Mouse (Mus musculus) lung, postnatal 10 days (tissue): ENCODE data around the gene Col9a1.

Source experiments
- DNase-seq: peaks from one replicate; pipeline ENCODE4 v3.0.0; 2021

Col9a1 gene

DNA sequence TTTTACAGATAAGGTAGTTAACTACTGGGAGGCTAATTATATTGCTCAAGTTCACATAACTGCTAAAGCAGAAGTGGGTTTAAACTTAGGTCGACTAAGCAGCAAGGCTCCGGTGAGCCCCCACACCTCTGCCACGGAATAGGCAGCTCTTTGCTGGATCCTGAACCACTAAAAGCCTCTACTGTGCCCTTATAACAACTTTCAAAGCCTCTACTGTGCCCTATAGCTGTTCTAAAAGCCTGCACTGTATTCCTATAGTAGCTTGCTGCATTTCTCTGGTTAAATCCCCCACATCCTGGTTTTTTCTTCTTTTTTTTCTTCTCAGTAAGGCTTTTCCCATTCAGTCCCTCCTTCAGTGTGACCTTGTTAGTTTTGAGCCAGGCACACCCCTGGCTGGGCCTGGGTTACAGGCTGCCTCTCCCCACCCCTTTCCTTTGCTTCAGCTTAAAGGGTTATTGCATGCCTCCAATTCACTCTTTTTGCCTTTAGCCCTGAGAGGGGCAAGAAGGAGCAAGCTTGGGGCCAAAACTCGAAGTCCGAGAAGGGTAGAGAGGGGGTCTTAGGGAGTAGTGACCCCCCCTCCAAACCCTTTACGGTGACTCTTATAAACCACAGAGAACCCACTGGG lies at the start of gene Col9a1:
Col9a1 (plus strand) TSS at position 387 of the 628 bp plus-strand sequence.
- DNase-seq = no peak

- no peak for DNase-seq
Observed at GRCm38 (mm10) chr1:24127866-24128265, 49.5 kb upstream of the Col9a1 start.

DNA sequence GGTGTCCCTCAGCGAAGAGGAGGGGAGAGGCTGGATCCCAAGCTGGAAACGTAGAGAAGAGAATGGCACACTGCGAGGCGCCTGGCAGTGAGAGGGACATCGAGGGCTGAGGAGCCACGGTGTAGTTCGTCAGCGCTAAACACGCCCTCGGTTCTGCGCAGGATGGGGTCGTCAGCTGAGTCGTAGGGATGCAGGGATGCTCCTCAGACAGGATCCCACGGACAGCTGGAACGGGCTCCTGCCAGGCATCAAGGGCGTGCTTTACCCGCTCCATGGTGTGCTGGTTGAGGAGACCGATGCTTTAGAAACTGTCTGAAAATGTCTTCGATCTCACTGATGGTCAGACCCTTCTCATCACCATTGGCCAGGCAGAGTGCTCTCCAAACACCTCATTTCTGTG lies 43.6 kb upstream of the Col9a1 start:
- DNase-seq = no peak

GRCm38 (mm10) chr1:24134792-24135191 lies 42.6 kb upstream of the Col9a1 start:
- DNase-seq = no peak

GRCm38 (mm10) chr1:24137133-24137532 lies 40.3 kb upstream of the Col9a1 start:
- peak; percentile 69 for DNase-seq

DNA sequence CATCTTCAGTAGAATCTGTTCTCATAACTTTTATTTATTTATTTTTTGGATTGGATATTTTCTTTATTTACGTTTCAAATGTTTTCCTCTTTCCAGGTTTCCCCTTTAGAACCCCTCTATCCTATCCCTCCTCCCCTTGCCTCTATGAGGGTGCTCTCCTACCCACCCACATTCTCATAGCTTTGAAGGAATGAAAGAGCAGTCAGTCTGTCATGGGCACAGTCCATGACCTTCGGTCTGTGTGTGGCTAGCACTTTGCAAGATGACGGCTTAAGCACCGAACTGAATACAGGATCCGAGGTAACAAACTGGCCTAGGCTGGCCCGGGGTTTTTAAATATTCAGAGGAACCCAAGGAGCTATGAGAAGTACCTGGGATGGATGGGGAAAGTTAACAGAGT lies 36.9 kb upstream of the Col9a1 start:
- DNase-seq = no peak

DNA sequence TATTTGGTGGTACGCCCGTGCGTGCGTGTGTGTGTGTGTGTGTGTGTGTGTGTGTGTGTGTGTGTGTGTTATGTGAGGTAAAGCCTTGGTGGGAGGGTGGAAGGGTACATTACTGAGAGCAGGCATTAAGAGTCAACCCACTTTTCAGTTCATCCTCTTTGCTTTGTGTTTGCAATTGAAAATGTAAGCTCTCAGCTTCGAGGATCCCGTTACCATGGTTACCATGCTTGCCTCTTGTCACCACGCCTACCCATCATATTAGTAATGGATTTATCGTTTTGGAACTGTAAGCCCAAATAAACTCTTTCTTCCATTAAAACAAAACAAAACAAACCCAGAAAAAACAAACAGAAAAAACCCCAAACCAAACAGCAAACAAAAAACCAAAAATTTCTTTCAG lies 33.9 kb upstream of the Col9a1 start:
- no peak for DNase-seq

DNA sequence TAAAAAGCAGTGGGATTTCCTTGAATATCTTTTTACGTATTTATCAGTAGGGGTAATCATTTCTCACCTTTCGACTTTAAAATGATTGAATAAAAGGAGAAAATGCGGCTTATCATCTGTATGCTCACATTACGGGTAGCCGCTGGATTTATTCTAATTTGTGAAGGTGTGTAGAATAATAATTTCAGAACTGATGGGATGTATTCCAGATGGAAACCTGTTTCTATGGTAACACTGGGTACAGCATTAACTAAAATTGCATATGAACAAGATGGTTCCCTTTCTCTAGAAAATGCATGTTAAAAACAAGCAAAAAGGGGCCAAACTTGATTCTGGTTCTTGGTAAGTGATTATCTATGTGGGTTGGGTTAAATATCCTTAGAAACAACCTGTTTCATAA lies 19.7 kb upstream of the Col9a1 start:
- DNase-seq = no peak

- no peak for DNase-seq
Observed at GRCm38 (mm10) chr1:24169410-24169809, 8.0 kb upstream of the Col9a1 start.

DNA sequence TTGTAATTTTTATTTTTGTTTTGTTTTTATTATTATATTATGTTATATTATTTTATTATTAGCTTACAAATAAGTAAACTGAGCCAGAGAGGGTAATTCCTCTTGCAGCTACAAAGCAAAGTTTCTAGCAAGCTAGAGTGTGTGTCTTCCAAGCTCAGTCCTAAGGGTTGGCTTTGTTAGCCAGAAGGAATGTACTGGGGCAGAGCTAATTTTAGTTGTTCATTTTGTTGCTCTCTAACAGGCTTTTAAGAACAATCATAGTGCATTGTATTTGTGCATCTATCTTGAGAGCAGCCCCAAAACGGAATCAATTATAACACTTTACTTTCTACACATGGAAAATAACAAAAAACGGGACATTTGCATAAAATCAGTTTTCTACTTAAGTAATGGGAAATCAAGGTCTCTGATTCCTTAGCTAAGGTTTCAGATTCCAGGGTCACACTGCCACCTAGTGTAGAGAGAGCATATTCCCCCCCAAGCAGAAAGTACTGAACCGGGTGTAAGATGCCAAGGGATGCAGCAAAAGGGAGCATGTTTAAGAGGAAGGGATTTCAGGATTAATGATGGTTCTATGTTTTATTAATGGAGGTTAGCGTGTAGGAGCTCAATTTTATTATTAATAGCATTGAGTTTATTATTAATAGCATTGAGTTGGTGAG lies 6.1 kb upstream of the Col9a1 start:
- peak; percentile 55 for DNase-seq

GRCm38 (mm10) chr1:24171898-24172297 lies 5.5 kb upstream of the Col9a1 start:
- no peak for DNase-seq

- DNase-seq = no peak
Observed at GRCm38 (mm10) chr1:24172656-24173055, 4.8 kb upstream of the Col9a1 start.

DNA sequence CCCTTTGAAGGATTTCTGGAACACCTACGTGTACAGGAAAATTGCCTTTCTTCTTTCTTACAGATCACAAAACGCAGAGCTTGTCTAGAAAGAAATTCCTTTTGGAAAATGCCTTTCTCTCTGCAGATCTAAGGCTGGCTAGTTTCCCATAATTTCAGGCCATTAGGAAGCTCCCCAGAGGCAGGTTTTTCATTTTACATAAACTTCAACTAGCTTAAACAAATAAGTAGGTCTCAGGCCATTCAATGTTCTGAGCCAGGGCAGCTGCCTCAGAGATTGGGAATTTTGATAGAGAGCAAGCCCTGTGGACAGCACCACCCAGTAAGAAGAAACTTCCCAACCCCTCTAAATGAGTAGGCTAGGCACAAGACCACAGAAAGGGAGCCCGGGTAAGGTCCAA lies 1.6 kb upstream of the Col9a1 start:
- no peak for DNase-seq

DNA sequence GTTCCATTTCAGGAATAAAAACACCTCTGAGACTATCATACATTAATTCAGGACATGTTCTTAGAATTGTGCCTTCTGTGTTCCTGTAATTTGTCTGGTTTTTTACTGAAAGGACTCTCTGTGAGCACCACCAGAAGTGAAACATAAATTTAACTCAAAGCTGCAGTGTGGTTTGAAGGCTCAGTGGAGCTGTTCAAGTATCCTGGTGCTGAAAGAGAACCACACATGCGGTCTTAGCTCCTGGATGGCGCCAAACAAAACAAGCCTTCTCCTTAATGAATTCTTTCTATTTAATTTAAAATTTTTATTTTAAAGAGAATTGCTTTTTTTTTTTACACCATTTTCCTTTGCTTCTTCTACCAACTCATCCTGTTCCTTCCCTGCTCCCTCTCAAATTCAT lies 2.4 kb downstream of the Col9a1 start:
- no peak for DNase-seq

DNA sequence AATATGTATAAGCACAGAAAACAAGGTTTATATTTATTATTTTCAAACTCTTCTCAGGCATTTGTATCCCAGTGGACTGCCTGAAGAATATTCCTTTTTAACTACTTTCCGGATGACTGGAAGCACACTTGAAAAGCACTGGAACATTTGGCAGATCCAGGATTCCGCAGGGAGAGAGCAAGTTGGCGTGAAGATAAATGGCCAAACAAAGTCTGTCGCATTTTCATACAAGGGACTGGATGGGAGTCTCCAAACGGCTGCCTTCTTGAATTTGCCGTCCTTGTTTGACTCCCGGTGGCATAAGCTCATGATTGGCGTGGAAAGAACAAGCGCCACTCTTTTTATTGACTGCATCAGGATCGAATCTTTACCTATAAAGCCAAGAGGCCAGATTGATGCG lies 7.6 kb downstream of the Col9a1 start:
- DNase-seq = no peak

DNA sequence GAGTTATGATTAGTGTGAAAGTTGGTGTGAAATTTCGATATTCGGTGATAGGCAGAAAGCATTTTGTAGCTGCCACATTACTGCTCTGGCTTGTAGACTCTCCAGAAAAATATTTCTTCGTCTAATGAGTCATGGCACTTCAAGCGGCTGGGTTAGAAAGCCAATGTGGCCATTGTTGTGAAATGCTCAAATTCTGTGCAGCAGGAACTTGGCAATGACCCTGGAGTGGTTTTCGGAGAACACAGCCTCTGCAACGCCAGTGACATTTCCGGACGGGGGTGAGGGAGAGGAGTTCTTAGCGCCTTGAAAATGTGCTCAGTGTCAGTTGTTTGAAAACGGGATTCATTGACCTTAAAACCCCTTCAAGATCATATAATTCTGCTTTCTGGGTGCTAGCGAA lies 9.6 kb downstream of the Col9a1 start:
- peak; percentile 41 for DNase-seq

GRCm38 (mm10) chr1:24191668-24192067 lies 14.3 kb downstream of the Col9a1 start:
- no peak for DNase-seq

- no peak for DNase-seq
Observed at GRCm38 (mm10) chr1:24194111-24194510, 16.7 kb downstream of the Col9a1 start.

DNA sequence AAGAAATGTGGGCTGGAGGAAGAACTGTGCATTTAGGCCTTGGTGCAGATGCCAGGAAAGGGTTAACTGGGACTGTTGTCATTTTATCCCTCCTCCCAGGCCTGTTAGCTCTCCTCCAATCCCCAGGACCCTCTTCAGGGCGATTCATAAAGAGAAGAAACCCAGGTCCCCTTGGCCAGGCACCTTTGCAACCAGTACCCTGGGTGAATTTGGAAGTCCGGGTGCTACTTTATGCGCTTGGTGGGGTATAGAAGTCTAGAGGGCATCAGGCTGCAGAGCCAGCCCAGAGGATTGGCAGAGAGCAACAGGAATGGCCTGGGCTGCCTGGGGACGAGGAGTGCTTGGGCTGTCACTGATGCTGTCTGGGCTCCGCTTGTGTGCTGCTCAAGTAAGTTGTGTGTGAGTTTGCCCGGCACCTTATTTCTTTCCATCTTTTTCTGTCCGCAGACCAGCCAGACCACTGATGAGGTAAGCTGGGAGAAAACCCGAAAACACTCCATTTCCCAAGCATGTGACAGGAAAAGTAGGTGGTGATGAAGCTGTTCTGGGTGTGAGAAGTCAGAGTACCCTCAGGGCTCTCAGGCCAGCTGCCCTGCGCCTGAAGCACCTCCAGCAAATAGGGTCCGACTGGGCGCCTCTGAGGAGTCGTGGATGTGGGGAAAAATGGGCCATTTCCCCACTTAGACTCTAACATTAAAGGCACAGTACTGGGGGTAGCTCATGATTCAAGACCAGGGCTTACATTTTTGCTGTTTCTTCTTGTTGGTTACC lies 17.8 kb downstream of the Col9a1 start:
- DNase-seq = no peak

- DNase-seq = no peak
Observed at GRCm38 (mm10) chr1:24195951-24196517, 18.6 kb downstream of the Col9a1 start.

DNA sequence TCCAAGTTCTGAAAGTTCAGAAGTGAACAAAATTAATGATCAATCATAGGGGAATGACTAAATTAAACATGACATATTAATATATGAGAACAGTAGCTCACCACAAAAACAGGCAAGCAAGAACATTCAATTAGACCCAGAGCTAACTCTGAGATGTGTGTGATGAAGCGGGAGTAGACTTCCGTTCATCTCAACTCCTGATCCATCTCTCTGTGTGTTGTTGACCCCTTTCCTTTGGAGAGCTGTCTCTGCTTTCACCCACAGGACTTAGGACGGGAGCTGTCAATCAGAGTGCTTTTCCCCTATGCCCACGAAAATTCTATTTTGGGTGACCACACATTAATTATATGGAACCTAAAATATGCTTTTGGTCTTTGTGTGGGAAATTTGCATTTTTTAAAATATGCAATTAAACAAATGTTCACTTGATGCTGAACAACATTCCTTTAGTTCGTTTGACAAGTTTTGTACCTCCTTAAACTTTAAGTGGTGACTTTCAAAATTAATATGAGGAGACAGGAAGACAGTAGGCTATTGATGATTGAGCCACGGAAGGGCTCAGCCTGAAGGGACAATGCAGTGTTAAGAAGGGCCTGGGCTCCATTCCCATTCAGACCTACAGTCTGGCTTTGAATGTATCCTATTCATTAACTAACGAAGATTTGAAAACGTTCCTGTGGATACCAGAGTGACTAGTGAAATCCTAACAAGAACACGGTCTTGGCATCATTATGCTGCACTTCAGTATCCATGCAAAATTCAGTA lies 34.4 kb downstream of the Col9a1 start:
- no peak for DNase-seq

- DNase-seq = no peak
Observed at GRCm38 (mm10) chr1:24219041-24219440, 41.6 kb downstream of the Col9a1 start.

- DNase-seq = no peak
Observed at GRCm38 (mm10) chr1:24222231-24222630, 44.8 kb downstream of the Col9a1 start.
